Mouse (Mus musculus): Measurements from ENCODE around the gene Dicer1. TPM values are rescaled to one million over a fixed set of nuclear protein-coding genes. Genes with fewer than 3 reads are reported as not detected.

Dicer1 gene
- total RNA-seq, 2 experiments from 2014 or later = 22.4 to 46.2 TPM

GRCm38 (mm10) chr12:104679121-104679818 is 72.5 kb downstream of the Dicer1 start:
- no peak for ATAC-seq (replicated peaks; ENCODE audit: poor library complexity)

DNA sequence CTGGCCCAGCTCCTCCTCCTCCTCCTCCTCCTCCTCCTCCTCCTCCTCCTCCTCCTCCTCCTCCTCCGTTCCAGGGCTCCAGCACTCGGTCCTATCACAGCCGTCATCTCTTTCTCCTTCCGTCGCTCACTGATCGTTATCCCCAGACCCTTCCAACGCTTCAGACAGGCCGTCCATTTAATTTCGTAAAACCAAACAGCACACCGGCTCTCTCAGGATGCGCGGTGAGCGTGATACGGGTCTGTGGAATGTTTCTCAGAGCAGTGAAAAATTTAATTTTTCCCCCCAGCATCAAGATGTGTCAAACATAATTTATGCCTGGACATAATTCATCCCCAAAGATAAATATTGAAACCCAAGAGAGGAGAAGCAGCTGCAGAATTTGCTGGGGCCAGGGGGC is 73.3 kb downstream of the Dicer1 start:
- no peak for ATAC-seq (replicated peaks; ENCODE audit: poor library complexity)

GRCm38 (mm10) chr12:104677371-104677924 is 74.3 kb downstream of the Dicer1 start:
- peak; percentile 37; the same call in 1 of the 2 replicates for ATAC-seq (replicated peaks; ENCODE audit: poor library complexity)

DNA sequence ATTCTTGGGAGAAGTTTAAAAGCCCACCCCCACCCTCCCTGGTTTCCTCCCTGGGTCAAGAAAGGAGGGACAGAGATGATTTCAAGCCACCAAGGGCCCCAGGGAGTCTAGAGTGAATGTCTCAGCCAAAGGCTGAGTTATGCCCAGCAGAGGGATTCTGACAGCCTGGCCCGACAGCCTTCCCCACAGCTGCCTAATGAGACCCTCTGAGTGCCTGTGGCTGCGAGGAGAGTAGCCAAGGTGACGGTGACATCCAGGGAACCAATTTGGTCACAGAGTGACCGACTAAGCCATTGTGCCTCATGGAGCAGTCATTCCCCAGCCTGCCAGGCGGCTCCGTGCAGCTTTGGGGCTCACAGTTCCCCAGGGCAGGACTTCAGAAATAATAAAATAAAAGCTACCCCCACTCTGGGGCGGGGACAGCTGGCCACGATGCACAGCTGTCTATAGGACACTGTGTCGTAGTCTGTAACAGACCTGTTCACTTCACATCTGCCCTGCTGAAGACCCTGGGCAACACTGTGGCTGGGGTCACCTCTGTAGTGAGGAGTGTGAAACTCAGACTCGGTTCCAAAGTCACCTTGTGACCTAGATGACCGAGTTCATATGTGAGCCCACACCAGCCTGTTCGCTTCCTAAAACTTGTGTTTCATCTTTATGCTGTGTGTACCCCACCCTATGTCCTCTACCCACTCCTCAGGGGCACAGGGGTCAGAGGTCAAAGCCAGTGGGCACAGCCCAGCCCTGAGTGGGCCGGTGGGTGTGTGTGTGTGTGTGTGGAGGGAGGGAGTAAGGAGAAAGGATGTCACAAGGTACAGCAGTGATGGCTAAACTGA is 75.0 kb downstream of the Dicer1 start:
- ATAC-seq (replicated peaks; ENCODE audit: poor library complexity) = no peak

GRCm38 (mm10) chr12:104672976-104673375 is 78.8 kb downstream of the Dicer1 start:
- no peak for ATAC-seq (replicated peaks; ENCODE audit: poor library complexity)

DNA sequence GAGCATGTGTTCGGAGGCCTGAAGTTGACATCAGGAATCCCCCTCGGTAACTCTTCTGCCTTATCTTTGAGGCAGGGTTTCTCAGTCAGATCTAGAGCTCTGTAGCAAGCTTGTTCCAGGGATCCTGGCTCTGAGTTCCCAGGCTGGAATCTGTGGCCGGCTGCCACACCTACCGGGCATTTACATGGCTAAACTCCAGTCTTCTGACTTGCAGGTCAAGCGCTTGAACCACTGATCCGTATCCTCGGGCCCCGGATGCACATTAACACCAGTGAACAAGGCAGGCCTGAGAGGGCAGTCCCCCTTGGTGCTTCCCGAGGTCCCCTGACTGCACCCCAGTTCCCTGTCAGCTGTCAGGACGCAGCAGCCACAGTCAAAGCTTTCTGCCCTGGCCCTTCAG is 79.3 kb downstream of the Dicer1 start:
- ATAC-seq (replicated peaks; ENCODE audit: poor library complexity) = no peak

GRCm38 (mm10) chr12:104667846-104668245 is 83.9 kb downstream of the Dicer1 start:
- no peak for ATAC-seq (replicated peaks; ENCODE audit: poor library complexity)

DNA sequence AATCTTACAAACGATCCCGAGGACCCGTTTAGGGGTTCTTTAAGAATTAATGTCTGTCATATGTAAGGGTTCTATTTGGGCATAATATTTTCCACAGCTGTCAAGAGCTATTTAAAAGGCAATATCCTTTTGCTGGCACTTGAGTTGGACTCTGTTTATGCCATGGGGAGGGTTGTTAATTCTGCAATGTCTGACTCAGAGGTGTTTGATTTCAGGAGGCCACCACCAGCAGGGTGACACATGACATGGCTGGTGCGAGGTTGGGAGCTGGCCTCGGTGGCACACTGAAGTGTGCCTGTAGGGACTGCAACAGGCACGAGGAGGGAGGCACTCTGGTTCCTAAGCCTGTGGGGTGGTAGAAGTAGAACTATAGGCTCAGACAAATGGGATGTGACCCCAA is 85.8 kb downstream of the Dicer1 start:
- no peak for ATAC-seq (replicated peaks; ENCODE audit: poor library complexity)

- no peak for ATAC-seq (replicated peaks; ENCODE audit: poor library complexity)
Observed at GRCm38 (mm10) chr12:104665521-104665920, 86.2 kb downstream of the Dicer1 start.

GRCm38 (mm10) chr12:104656146-104656545 is 95.6 kb downstream of the Dicer1 start:
- ATAC-seq (replicated peaks; ENCODE audit: poor library complexity) = no peak

DNA sequence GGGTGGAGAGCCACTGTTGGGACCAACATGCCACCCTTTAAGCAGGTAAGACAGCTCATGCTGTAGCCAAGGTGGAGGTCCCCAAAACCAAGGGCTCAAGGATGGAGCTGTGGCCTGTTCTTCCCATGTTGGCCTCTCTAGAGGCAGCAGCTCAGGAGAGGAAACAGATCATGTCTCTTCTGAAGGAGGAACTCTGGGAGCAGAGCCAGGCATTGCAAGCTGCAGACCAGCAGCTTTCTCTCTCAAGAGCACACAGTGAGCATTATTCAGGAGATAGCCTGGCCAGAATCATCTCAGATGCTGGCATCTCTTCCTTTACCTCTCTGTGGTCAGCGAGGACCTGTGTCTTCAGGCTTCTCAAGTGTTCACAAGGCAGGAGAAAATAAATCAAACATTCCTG is 96.7 kb downstream of the Dicer1 start:
- no peak for ATAC-seq (replicated peaks; ENCODE audit: poor library complexity)

GRCm38 (mm10) chr12:104652021-104652420 is 99.7 kb downstream of the Dicer1 start:
- no peak for ATAC-seq (replicated peaks; ENCODE audit: poor library complexity)

DNA sequence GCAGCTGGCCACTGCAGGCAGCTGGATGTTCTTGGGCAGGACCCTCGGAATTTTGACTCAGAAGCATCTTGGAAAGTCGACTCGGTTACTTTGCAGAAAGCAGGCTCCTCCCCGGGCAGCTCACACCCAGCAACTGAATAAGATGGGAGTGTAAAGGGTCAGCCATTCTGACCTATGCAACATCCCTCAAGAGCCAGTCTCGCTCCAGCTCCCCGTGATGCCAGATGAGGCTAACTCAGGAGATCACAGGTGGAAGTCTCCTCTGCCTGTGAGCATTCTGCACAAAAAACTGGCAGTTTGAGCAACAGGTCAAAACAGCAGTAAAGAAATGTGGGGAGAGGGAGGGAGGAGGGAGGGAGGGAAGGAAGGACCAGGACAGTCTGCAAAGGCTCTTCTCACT is 100.5 kb downstream of the Dicer1 start:
- ATAC-seq (replicated peaks; ENCODE audit: poor library complexity) = no peak

GRCm38 (mm10) chr12:104650510-104651260 is 101.1 kb downstream of the Dicer1 start:
- ATAC-seq (replicated peaks; ENCODE audit: poor library complexity) = no peak

DNA sequence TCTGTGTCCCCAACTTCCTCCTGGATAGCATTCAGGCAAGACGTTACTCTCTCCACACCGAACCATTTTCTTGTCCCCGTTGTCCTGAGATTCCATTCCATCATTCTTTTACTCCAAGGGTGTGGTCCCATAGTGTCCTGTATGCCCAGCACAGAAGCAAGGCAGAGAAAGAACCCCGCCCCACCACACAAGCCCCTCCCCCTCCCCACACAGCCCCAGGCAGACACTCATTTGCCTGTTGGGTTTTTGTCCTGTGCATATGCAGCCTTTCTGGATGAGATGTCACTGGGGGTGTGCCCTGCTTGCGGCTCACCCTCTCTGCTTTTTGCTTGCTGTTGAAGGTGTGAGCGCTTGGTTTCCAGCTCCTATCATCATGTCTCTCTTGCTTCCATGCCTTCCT is 103.4 kb downstream of the Dicer1 start:
- no peak for ATAC-seq (replicated peaks; ENCODE audit: poor library complexity)

GRCm38 (mm10) chr12:104642337-104642736 is 109.4 kb downstream of the Dicer1 start:
- ATAC-seq (replicated peaks; ENCODE audit: poor library complexity) = no peak

GRCm38 (mm10) chr12:104640934-104641333 is 110.8 kb downstream of the Dicer1 start:
- ATAC-seq (replicated peaks; ENCODE audit: poor library complexity) = no peak

DNA sequence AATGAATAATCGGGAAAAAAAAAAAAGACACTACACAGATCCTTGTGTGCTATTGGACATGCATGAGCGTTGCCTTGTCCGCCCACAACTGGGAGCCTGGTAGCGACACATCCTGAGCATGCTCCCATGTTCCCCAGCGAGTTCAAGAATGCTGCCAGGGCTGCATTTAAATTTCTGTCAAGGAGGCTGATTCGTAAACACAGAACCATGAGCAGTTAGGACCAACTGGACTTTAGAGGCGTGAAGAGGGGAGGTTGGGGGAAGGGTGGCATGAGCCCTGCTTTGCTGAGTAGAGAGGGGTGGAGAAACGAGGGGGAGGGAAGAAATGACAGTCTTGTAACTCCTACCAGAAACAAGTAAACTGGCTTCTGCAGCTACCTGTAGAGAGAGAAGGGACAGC is 113.6 kb downstream of the Dicer1 start:
- ATAC-seq (replicated peaks; ENCODE audit: poor library complexity) = no peak

Data from megakaryocyte progenitor cell, adult 5-6 weeks (primary cell).